Mouse (Mus musculus): ENCODE measurements around the gene Tbc1d4. TPM values are rescaled to one million over a fixed set of nuclear protein-coding genes. Genes with fewer than 3 reads are reported as not detected.

Tbc1d4 gene
- polyA plus RNA-seq, 1 experiment from 2014 or later = 4.3 TPM

- no peaks in the 10 kb centered on the region for H3K27me3 ChIP-seq (replicated peaks; ENCODE audit: control insufficient read depth, insufficient read depth, low read length)
- 75% methylated on average over 14 of the region's 14 CpGs for WGBS
- no peaks in the 10 kb centered on the region for H3K9me3 ChIP-seq (ENCODE audit: control insufficient read depth)
- no peaks in the 10 kb centered on the region for H3K36me3 ChIP-seq (ENCODE audit: control insufficient read depth, insufficient read depth)
- no peak for ATAC-seq
- no peaks in the 10 kb centered on the region for H3K4me1 ChIP-seq (replicated peaks; ENCODE audit: control insufficient read depth, insufficient read depth, low read length)
- H3K27ac ChIP-seq (ENCODE audit: low read depth, low read length) = no peak overlapping the region
- no peak overlapping the region for H3K4me2 ChIP-seq (replicated peaks; ENCODE audit: low read depth)
- H3K9ac ChIP-seq (ENCODE audit: low read depth, low read length) = no peak overlapping the region
- no peak overlapping the region for H3K4me3 ChIP-seq (ENCODE audit: low read depth, low read length)
- no peak for TF ChIP-seq CTCF (IDR thresholded peaks at IDR 0.05; ENCODE audit: low read depth)
Observed at GRCm38 (mm10) chr14:101518259-101518658, 90.7 kb downstream of the Tbc1d4 start.

- 62% methylated on average over 6 of the region's 6 CpGs for WGBS
Observed at GRCm38 (mm10) chr14:101517801-101518200, 91.2 kb downstream of the Tbc1d4 start.

GRCm38 (mm10) chr14:101517341-101517740 is 91.7 kb downstream of the Tbc1d4 start:
- Histone ChIP-seq H3K27ac (ENCODE audit: low read depth, low read length) (no peak overlapping the region), H3K4me1 (replicated peaks; ENCODE audit: control insufficient read depth, insufficient read depth, low read length) (no peaks in the 10 kb centered on the region), H3K4me3 (ENCODE audit: low read depth, low read length) (no peak overlapping the region), H3K36me3 (ENCODE audit: control insufficient read depth, insufficient read depth) (no peaks in the 10 kb centered on the region), H3K27me3 (replicated peaks; ENCODE audit: control insufficient read depth, insufficient read depth, low read length) (no peaks in the 10 kb centered on the region), H3K9me3 (ENCODE audit: control insufficient read depth) (no peaks in the 10 kb centered on the region), H3K9ac (ENCODE audit: low read depth, low read length) (no peak overlapping the region), H3K4me2 (replicated peaks; ENCODE audit: low read depth) (no peak overlapping the region)
- TF ChIP-seq CTCF (IDR thresholded peaks at IDR 0.05; ENCODE audit: low read depth) = peak; percentile 81
- WGBS = 20% methylated on average over 5 of the region's 5 CpGs
- no peak for ATAC-seq

More at GRCm38 (mm10) chr14:101517801-101518200, 91.2 kb downstream of the Tbc1d4 start:
- H3K36me3 ChIP-seq (ENCODE audit: control insufficient read depth, insufficient read depth) = no peaks in the 10 kb centered on the region
- H3K9ac ChIP-seq (ENCODE audit: low read depth, low read length) = no peak overlapping the region
- H3K4me1 ChIP-seq (replicated peaks; ENCODE audit: control insufficient read depth, insufficient read depth, low read length) = no peaks in the 10 kb centered on the region
- no peak overlapping the region for H3K4me3 ChIP-seq (ENCODE audit: low read depth, low read length)
- TF ChIP-seq CTCF (IDR thresholded peaks at IDR 0.05; ENCODE audit: low read depth) = no peak
- H3K27ac ChIP-seq (ENCODE audit: low read depth, low read length) = no peak overlapping the region
- H3K9me3 ChIP-seq (ENCODE audit: control insufficient read depth) = no peaks in the 10 kb centered on the region
- no peaks in the 10 kb centered on the region for H3K27me3 ChIP-seq (replicated peaks; ENCODE audit: control insufficient read depth, insufficient read depth, low read length)
- no peak for ATAC-seq
- no peak overlapping the region for H3K4me2 ChIP-seq (replicated peaks; ENCODE audit: low read depth)

GRCm38 (mm10) chr14:101516864-101517263 is 92.1 kb downstream of the Tbc1d4 start:
- no peak overlapping the region for H3K4me3 ChIP-seq (ENCODE audit: low read depth, low read length)
- no peak for ATAC-seq
- H3K27me3 ChIP-seq (replicated peaks; ENCODE audit: control insufficient read depth, insufficient read depth, low read length) = no peaks in the 10 kb centered on the region
- 37% methylated on average over 5 of the region's 5 CpGs for WGBS
- H3K9me3 ChIP-seq (ENCODE audit: control insufficient read depth) = no peaks in the 10 kb centered on the region
- H3K27ac ChIP-seq (ENCODE audit: low read depth, low read length) = no peak overlapping the region
- no peaks in the 10 kb centered on the region for H3K4me1 ChIP-seq (replicated peaks; ENCODE audit: control insufficient read depth, insufficient read depth, low read length)
- H3K9ac ChIP-seq (ENCODE audit: low read depth, low read length) = no peak overlapping the region
- TF ChIP-seq CTCF (IDR thresholded peaks at IDR 0.05; ENCODE audit: low read depth) = no peak
- no peaks in the 10 kb centered on the region for H3K36me3 ChIP-seq (ENCODE audit: control insufficient read depth, insufficient read depth)
- H3K4me2 ChIP-seq (replicated peaks; ENCODE audit: low read depth) = no peak overlapping the region

GRCm38 (mm10) chr14:101516031-101516430 is 93.0 kb downstream of the Tbc1d4 start:
- no peak overlapping the region for H3K9ac ChIP-seq (ENCODE audit: low read depth, low read length)
- no peaks in the 10 kb centered on the region for H3K36me3 ChIP-seq (ENCODE audit: control insufficient read depth, insufficient read depth)
- no peaks in the 10 kb centered on the region for H3K27me3 ChIP-seq (replicated peaks; ENCODE audit: control insufficient read depth, insufficient read depth, low read length)
- no peak for ATAC-seq
- no peak overlapping the region for H3K27ac ChIP-seq (ENCODE audit: low read depth, low read length)
- H3K4me1 ChIP-seq (replicated peaks; ENCODE audit: control insufficient read depth, insufficient read depth, low read length) = no peaks in the 10 kb centered on the region
- 93% methylated on average over 11 of the region's 11 CpGs for WGBS
- TF ChIP-seq CTCF (IDR thresholded peaks at IDR 0.05; ENCODE audit: low read depth) = no peak
- H3K9me3 ChIP-seq (ENCODE audit: control insufficient read depth) = no peaks in the 10 kb centered on the region
- H3K4me2 ChIP-seq (replicated peaks; ENCODE audit: low read depth) = no peak overlapping the region
- H3K4me3 ChIP-seq (ENCODE audit: low read depth, low read length) = no peak overlapping the region

GRCm38 (mm10) chr14:101515271-101515670 is 93.7 kb downstream of the Tbc1d4 start:
- no peaks in the 10 kb centered on the region for H3K27me3 ChIP-seq (replicated peaks; ENCODE audit: control insufficient read depth, insufficient read depth, low read length)
- no peak for ATAC-seq
- H3K36me3 ChIP-seq (ENCODE audit: control insufficient read depth, insufficient read depth) = no peaks in the 10 kb centered on the region
- H3K9ac ChIP-seq (ENCODE audit: low read depth, low read length) = no peak overlapping the region
- H3K4me1 ChIP-seq (replicated peaks; ENCODE audit: control insufficient read depth, insufficient read depth, low read length) = no peaks in the 10 kb centered on the region
- H3K27ac ChIP-seq (ENCODE audit: low read depth, low read length) = no peak overlapping the region
- H3K4me3 ChIP-seq (ENCODE audit: low read depth, low read length) = no peak overlapping the region
- 76% methylated on average over 4 of the region's 4 CpGs for WGBS
- H3K9me3 ChIP-seq (ENCODE audit: control insufficient read depth) = no peaks in the 10 kb centered on the region
- H3K4me2 ChIP-seq (replicated peaks; ENCODE audit: low read depth) = no peak overlapping the region
- TF ChIP-seq CTCF (IDR thresholded peaks at IDR 0.05; ENCODE audit: low read depth) = no peak

- H3K4me1 ChIP-seq (replicated peaks; ENCODE audit: control insufficient read depth, insufficient read depth, low read length) = no peaks in the 10 kb centered on the region
- no peaks in the 10 kb centered on the region for H3K27me3 ChIP-seq (replicated peaks; ENCODE audit: control insufficient read depth, insufficient read depth, low read length)
- no peak for ATAC-seq
- H3K27ac ChIP-seq (ENCODE audit: low read depth, low read length) = no peak overlapping the region
- WGBS = 76% methylated on average over 5 of the region's 5 CpGs
- no peak for TF ChIP-seq CTCF (IDR thresholded peaks at IDR 0.05; ENCODE audit: low read depth)
- H3K4me3 ChIP-seq (ENCODE audit: low read depth, low read length) = no peak overlapping the region
- H3K9me3 ChIP-seq (ENCODE audit: control insufficient read depth) = no peaks in the 10 kb centered on the region
- no peak overlapping the region for H3K9ac ChIP-seq (ENCODE audit: low read depth, low read length)
- no peaks in the 10 kb centered on the region for H3K36me3 ChIP-seq (ENCODE audit: control insufficient read depth, insufficient read depth)
- no peak overlapping the region for H3K4me2 ChIP-seq (replicated peaks; ENCODE audit: low read depth)
Observed at GRCm38 (mm10) chr14:101514557-101514971, 94.4 kb downstream of the Tbc1d4 start.

Data from intestine, postnatal 0 days (tissue).